Mouse (Mus musculus): ENCODE measurements around the gene Cradd.

Gene Cradd

DNA sequence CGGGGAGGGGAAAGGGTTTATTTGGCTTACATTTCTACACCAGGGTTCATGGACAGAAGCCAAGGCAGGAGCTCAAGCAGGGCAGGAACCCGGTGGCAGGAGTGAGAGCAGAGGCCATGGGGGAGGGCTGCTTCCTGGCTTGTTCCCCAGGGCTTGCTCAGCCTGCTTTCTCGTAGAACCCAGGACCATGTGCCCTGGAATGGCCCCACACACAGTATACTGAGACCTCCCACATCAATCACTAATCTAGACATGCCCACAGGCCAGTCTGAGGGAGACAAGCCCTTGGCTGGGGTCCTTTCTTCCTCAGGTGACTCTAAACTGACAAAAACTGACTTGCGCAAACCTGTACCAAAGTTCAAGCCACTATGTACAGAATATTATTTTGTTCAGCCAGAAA is 19.7 kb downstream of the Cradd start:
- no peak for DNase-seq (ENCODE audit: low spot score in 2 of 2)

- no peak for DNase-seq (ENCODE audit: low spot score in 2 of 2)
Measured at GRCm38 (mm10) chr10:95302211-95303163, 21.4 kb downstream of the Cradd start.

DNA sequence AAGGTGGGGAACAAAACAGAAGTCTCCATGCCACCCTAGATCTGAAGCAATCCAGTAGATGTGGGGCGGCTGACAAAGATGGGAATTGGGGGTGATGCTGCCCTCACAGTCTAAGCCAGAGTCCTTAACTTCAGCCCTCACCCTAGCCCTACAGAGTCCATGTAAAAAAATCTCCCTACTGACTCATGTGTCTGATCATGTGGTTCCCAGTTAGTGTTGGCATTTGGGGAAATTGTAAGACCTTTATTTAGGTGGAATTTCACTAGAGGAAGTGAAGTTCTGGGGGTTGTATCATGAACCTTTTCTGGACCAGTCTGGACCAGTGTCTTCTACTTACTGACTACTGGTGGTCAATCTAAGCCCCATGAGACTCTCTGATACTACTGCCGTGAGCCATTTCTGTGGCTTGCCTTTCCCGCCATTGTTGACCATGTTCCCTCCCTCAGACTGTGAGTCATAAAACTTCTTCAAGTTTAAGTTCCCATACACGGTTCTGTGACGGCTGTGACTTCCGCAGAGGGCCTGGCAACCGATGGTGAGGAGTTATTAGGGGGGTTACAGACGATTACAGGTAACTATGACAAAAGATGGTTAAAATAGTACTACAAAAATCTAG is 23.6 kb downstream of the Cradd start:
- no peak for DNase-seq (ENCODE audit: low spot score in 2 of 2)

GRCm38 (mm10) chr10:95299808-95300133 is 24.2 kb downstream of the Cradd start:
- no peak for DNase-seq (ENCODE audit: low spot score in 2 of 2)

- no peak for DNase-seq (ENCODE audit: low spot score in 2 of 2)
Measured at GRCm38 (mm10) chr10:95299010-95299807, 24.7 kb downstream of the Cradd start.

- DNase-seq (ENCODE audit: low spot score in 2 of 2) = no peak
Measured at GRCm38 (mm10) chr10:95298504-95298903, 25.4 kb downstream of the Cradd start.

DNA sequence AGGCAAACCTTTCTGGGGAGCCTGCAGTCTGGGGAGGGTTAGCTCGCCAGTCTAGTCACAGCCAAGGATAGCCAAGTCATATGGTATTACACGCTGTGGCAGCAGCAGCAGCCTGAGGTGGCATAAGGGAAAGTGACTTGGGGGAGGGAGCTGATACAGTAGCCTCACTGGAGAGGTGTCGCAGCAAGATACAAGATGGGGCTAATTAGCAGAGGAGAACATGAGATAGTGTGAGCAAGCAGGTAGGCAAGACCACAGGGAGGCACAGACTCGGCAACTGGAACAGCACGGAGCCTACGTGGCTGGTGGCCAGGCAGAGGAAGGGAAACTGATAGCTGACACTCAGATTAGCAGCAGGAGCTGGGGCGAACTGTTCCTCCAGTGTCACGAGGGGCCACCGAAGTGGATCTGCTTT is 26.2 kb downstream of the Cradd start:
- DNase-seq (ENCODE audit: low spot score in 2 of 2) = peak; percentile 60 to 72

DNA sequence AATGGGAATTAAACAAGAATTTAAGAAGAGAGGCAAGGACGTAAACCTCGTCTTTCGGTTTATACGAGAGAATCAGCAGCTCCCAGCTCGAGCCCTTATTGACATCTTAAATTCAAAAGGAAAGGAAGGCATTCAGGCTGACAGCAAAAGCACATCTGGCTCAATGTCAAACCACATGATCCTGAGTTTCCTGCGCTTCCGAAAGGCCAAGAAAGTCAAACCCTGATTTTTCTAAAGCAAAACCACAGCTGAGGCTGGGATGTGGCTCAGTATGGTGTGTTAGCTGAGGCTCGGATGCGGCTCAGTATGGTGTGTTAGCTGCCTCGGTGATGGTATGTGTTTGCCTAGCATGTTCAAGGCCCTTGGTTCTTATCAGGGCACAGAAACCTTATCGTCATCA is 26.9 kb downstream of the Cradd start:
- peak; percentile 55 to 69 for DNase-seq (ENCODE audit: low spot score in 2 of 2)

DNA sequence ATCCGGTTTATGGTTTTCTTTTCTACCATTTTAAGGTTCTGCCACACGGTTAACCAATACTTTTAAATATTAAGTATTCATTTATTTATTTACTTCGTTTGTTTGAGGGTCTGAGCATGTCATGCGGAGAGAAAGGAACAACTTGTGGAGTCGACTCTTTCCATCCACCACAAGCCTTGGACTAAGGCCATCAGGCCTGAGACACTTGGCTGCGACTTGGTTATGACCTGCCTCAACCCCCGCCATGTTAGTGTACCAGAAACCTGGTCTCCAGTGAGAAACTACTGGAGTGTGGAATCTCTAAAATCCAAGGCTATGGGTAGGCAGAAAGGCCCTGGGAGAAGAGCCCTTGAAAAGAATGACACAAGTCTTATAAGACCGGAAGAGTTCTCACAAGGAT is 30.7 kb downstream of the Cradd start:
- DNase-seq (ENCODE audit: low spot score in 2 of 2) = no peak

GRCm38 (mm10) chr10:95292269-95292668 is 31.7 kb downstream of the Cradd start:
- DNase-seq (ENCODE audit: low spot score in 2 of 2) = no peak

GRCm38 (mm10) chr10:95291133-95291876 is 32.6 kb downstream of the Cradd start:
- DNase-seq (ENCODE audit: low spot score in 2 of 2) = no peak

GRCm38 (mm10) chr10:95289819-95290218 is 34.1 kb downstream of the Cradd start:
- DNase-seq (ENCODE audit: low spot score in 2 of 2) = no peak

GRCm38 (mm10) chr10:95288206-95288605 is 35.7 kb downstream of the Cradd start:
- no peak for DNase-seq (ENCODE audit: low spot score in 2 of 2)

DNA sequence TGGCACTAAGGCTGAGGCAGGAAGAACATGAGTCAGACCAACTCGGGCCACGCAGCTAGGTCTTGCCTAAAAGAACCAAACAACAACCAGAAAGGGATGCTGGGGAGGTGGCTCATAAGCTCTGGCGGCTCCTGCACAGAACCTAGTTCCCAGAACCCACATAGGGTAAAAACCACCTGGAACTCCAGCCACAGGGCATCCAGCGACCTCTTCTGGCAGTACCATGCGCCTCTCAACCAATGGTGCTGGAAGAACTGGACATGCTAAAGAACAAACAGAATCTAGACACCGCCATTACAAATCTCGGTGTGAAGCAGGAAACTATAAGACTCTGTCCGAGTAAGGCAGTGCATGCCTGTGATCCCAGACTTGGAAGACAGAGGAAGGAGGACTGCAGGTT is 36.6 kb downstream of the Cradd start:
- DNase-seq (ENCODE audit: low spot score in 2 of 2) = no peak

- no peak for DNase-seq (ENCODE audit: low spot score in 2 of 2)
Measured at GRCm38 (mm10) chr10:95283434-95283833, 40.5 kb downstream of the Cradd start.

- no peak for DNase-seq (ENCODE audit: low spot score in 2 of 2)
Measured at GRCm38 (mm10) chr10:95281996-95282395, 41.9 kb downstream of the Cradd start.

DNA sequence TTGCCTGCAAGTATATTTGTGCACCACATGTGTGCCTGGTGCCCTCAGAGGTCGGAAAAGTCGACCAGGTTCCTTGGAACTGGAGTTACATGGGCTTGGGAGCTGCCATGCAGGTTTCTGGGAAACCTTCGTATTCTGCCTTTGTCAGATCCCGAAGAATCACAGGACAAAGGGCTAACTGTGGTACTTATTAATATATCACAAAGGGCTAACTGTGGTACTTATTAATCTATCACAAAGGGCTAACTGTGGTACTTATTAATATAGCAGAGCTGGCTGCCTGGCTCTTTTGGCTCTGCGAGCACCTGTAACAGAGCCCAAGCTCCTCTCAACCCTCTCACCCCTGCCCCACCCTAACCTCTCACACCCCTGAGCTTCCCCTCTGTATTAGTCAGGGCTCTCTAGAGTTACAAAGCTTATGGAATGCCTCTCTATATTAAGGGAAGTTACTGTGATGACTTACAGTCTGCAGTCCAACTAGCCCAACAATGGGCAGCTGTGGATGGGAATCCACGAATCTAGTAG is 42.4 kb downstream of the Cradd start:
- no peak for DNase-seq (ENCODE audit: low spot score in 2 of 2)

- peak in 1 of 2 experiments; percentile 56 for DNase-seq (ENCODE audit: low spot score in 2 of 2)
Measured at GRCm38 (mm10) chr10:95280327-95280726, 43.6 kb downstream of the Cradd start.

- no peak for DNase-seq (ENCODE audit: low spot score in 2 of 2)
Measured at GRCm38 (mm10) chr10:95279459-95279858, 44.5 kb downstream of the Cradd start.

GRCm38 (mm10) chr10:95278085-95278484 is 45.8 kb downstream of the Cradd start:
- DNase-seq (ENCODE audit: low spot score in 2 of 2) = no peak

DNA sequence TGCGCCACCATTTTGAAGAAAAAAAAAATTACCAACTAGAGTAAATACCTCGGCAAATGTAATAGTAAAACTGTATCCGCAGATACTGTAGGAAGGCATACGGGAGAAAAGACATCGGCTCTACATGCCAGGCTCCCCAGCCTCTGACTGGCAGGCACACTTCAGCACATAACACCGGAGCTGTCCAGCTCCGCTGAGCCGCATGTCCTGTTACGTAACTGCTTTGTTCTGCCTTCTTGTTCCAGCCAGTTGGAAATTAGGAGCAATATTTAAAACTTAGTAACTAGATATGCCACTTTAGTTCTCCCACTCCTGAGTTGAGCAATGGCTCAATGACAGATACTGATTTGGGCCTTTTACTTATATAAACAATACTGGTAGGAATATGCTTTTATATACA is 48.4 kb downstream of the Cradd start:
- no peak for DNase-seq (ENCODE audit: low spot score in 2 of 2)

All from heart, adult 9 months (tissue).